Mouse (Mus musculus): Measurements from ENCODE around the gene Aldh1b1.

GRCm38 (mm10) chr4:45765121-45765564 lies 33.7 kb upstream of the Aldh1b1 start:
- no peak for TF ChIP-seq POLR2A (IDR thresholded peaks at IDR 0.05; ENCODE audit: low read depth, low read length)
- TF ChIP-seq CTCF (conservative IDR thresholded peaks at IDR 0.05; ENCODE audit: insufficient read depth, insufficient read length, low read depth, low read length) = no peak

Measured in kidney, adult 2 months (tissue).